Mouse (Mus musculus) brain, embryonic 14.5 days (tissue): ENCODE data around the gene Zfp827.

ENCODE experiments used
- CTCF ChIP-seq: fragments of 200-500 bp; IDR thresholded peaks from 2 replicates; pipeline ENCODE4 v1.5.1; 2012; ENCODE audit warnings: inconsistent platforms, mild to moderate bottlenecking, moderate library complexity, borderline replicate concordance; ENCODE audit not compliant: insufficient read depth, insufficient read length; ENCODE audit errors: extremely low read depth
- POLR2A ChIP-seq: fragments of 200-500 bp; IDR thresholded peaks from 2 replicates; pipeline ENCODE4 v1.6.1; 2012; ENCODE audit warnings: mild to moderate bottlenecking, inconsistent platforms, borderline replicate concordance; ENCODE audit not compliant: poor library complexity, insufficient read depth, insufficient read length, severe bottlenecking; ENCODE audit errors: extremely low read depth

DNA sequence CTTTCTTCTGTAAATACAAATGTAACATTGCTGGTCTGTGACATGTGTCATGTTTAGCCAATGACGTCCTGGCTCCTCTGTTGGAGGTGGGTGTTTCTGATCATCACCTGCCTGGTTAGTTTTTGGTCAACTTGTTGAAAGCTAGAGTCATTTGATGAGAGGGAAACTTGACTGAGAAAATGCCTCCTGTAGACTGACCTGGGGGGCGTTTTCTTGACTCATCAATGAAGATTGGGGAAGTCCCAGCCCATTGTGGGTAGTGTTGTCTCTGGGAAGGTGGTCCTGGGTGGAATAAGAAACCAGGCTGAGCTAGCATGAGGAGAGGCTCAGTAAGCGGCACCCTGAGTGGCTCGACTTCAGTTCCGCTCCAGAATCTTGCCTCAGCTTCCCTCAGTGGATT, 16.4 kb downstream of the Zfp827 start:
- TF ChIP-seq CTCF, result no peak
- no peak for TF ChIP-seq POLR2A
